Mouse (Mus musculus): ENCODE measurements around the gene Naxe.

Gene Naxe

DNA sequence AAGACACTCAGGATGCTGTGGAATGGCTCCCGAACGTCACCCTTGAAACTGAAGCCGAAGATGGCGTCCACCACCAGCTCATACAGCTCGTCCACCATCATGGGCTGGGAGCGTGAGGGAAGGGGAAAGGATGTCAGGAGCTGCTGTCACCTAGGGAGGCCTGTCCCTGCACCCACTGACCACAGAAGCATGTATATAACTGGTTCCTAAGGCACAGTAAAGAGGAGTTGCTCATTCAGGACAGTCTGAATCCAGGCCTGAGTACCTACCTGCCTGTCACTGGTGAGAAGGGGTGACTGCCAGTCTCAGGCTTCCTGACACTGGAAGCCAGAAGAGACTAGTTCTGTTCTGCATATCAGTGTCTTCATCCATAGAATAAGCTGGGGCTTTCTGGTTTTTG lies 1.3 kb downstream of the Naxe start:
- DNase-seq (ENCODE audit: low read depth, low spot score) = no peak

DNA sequence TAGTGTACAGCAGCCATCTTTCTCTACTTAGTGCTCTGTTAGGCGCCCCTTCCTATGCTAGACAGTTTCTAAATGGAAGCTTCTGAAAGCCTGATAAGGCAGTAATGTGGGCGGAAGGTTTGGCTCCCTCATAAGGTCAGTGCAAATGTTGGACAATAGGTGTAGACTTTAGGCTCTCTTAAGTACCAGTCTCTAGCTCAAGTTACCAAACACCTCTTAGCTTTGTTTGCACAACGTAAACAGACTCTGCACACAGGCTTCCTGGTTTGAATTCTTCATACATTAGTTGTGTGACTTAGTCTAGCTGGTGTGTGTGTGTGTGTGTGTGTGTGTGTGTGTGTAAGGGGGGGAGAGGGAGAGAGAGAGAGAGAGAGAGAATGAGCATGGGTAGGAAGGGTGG lies 8.8 kb downstream of the Naxe start:
- DNase-seq (ENCODE audit: low read depth, low spot score) = no peak

DNA sequence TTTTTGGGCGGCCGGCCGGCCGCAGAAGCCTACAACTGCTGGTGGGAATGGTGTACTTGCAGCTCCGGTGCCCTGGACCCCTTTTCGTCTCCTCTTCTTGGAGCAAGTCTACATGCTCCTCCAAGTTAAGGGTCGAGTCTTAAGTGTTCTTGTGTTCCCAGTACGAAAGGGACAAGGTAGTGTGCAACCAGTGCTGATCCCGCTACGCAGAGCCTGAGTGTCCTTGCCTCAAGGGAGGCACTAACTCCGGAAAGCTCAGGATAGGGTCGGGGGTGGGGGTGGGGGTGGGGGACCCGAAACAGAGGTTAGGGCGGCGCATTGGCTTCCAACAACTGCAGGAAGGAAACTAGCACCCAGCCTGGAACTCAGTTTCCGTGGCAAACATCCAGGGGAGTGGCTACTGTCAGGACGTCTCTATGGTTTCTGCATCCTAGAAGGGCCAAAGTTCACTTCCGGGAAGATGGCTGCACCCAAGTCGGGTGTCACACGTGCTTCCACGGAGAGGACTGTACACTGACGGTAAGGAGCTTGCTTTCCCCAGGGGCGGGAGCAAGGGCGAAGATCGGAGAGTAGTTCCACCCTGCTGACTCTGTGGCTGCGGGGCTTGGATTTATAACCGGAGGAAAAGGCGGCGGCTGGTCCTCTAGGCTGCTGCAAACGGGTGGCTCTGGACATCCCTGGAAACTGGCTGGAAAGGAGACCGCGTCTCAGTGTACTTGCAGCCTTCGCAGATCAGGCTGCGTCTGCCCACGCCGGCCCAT lies 15.5 kb downstream of the Naxe start, which contains the start of gene Gpatch4:
TSS of gene Gpatch4 (plus strand) at position 448 of the 761 bp plus-strand sequence.
- peak; percentile 85 for DNase-seq (ENCODE audit: low read depth, low spot score)

DNA sequence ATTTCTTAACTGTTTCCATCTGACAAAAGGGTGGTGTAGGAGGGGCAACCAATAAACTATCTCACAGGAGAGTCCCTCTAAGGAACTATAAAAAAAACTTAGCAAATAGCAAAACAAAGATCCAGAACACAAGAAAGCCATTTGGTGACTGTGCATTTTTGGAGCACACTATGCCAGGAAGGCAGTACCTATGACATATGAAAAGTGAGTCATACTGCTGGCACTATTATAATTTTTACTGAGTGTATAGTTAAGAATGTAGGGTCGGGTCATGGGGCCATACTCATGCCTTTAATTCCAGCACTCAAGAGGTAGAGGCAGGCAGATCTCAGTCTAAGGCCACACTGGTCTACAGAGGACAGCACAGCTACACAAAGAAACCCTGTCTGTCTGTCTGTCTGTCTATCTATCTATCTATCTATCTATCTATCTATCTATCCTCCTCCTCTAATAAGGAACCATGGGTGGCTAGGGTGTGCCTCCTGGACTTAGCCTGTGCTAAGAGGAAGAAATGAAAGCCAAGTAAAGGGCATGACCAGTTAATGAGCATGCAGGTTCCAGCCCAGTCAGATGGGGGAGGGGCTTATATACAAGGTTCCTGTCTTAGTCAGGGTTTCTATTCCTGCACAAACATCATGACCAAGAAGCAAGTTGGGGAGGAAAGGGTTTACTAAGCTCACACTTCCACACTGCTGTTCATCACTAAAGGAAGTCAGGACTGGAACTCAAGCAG lies 22.6 kb downstream of the Naxe start:
- DNase-seq (ENCODE audit: low read depth, low spot score) = no peak

DNA sequence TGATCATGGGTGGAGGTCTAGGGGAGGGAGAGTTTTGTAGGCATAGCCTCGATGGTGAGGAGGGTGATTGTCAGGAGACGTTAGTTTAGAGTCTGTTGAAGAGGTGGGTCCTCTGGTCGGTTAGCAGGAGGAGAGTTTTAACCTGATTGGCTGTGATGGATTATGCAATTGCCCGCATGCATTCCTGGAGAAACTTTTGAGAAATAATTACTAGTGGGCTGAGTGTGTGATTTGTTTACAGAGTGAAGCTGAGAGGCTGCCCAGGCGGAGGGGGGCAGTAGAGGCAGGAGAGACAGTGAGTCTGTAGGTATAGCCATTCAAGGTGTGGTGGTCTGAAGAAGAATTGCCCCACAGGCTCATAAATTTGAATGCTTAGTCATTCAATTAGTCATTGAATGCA lies 24.8 kb downstream of the Naxe start:
- no peak for DNase-seq (ENCODE audit: low read depth, low spot score)

DNA sequence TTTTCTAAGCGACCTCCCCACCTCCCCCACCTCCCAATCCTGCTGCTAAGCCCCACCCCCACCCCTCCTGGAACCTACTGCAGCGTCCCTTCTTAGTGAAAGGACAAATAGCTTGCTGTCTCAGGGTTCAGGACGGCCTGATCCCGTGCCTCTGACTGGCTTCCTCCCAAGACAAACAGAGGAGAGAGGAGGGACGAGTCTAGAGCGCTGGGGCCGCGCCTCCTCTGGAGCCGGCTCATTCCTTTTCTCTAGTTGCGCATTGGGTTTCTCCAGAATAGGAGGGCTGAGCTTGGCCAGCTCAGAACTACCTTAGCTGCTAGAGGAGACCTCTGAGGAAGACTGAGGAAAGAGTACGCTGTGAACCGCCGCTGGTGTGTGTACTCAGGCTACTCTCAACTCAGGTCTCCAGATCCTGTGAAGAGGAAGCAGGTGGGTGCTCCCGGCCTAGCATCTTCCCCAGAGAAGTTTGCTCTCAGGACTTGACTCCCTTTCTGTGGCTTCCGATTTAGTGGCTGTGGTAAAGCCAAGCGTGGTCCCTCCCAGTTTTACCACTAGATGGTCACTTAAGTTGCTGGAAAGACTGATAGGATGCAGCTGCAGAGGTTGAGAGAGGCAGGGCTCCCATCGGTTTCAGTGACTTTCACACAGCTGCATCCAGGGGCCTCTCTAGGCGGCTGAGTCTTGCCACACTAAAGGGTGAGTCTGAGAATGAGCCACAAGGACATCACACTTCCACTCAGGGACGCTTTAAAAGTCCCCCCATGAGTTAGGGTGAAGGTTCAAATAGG lies 27.5 kb downstream of the Naxe start:
- no peak for DNase-seq (ENCODE audit: low read depth, low spot score)

DNA sequence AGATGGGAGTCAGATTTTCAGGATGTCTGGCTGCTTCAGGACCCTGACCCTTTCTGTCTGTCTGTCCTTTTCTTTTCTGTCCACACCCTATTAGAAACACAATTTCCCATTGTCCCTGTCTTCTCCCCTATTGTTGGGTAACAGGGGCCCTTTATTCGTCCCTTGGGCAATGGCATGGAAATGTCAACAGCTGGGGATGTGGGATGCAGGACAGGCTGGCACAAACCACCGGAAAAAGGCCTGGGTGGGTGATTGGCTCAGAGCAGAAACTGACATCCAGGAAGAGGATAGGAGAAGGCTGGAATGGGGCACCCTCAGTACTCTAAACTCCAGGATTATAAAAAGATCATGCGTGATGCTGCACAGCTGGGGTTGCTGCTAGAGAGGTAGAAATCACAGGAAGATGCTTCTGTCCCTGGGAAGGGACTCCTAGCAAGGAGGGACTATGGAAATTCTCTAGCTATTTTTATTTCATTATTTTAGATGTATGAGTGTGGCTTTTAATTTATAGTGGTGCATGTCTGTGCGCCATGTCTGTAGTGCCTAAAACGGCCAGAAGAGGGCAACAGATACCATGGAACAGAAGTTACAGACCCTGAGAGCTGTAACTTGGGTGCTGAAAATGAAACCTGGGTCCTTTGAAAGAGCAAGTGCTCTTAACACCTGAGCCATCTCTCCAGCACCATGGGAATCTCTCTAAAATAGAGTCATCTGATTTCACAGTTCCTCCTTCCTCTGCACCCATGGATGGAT lies 30.7 kb downstream of the Naxe start, which contains the start of gene Hapln2:
TSS of gene Hapln2 (minus strand) at position 150 of the 753 bp plus-strand sequence.
- no peak for DNase-seq (ENCODE audit: low read depth, low spot score)

- DNase-seq (ENCODE audit: low read depth, low spot score) = no peak
Observed at GRCm38 (mm10) chr3:88026823-88027222, 31.5 kb downstream of the Naxe start.

DNA sequence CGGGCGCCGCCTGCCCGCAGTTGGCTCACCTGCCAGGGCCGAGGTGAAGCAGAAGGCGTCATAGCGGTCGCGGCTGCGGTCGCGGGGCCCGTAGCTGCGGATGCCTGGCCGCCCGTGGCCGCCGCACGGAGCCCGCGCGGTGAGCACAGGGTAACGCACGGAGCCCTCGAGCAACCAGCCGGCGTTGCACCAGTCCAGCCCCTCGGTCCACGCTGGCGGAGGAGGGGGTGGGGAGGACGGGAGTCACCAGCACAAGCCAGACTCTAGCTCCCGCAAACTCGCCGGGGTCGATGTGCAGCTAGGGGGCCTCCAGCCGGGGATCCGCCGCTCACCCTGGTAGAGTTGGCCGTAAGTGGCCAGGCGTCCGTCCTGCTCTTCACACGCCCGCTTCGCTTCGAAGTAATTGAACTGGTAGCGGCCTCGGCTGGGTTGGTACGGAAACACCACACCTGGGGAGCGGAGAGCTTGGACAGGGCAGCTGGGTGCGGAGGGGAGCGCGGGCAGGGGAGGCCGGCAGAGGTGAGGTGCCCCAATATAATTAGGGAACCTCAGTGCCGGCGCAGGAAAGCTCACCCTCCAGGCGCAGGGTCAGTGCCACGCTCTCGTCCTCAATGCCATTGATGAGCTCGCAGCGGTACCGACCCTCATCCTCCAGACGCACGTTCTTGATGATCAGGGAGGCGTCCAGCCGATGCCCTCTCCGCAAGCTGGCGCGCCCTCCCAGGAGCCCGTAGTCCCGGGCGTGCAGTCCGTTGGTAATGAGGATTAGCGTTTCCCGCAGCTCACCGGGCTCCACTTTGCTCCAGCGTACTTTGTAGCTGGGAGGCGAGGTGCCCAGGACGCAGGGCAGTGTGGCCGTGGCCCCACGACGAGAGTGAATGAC lies 34.9 kb downstream of the Naxe start:
- no peak for DNase-seq (ENCODE audit: low read depth, low spot score)

DNA sequence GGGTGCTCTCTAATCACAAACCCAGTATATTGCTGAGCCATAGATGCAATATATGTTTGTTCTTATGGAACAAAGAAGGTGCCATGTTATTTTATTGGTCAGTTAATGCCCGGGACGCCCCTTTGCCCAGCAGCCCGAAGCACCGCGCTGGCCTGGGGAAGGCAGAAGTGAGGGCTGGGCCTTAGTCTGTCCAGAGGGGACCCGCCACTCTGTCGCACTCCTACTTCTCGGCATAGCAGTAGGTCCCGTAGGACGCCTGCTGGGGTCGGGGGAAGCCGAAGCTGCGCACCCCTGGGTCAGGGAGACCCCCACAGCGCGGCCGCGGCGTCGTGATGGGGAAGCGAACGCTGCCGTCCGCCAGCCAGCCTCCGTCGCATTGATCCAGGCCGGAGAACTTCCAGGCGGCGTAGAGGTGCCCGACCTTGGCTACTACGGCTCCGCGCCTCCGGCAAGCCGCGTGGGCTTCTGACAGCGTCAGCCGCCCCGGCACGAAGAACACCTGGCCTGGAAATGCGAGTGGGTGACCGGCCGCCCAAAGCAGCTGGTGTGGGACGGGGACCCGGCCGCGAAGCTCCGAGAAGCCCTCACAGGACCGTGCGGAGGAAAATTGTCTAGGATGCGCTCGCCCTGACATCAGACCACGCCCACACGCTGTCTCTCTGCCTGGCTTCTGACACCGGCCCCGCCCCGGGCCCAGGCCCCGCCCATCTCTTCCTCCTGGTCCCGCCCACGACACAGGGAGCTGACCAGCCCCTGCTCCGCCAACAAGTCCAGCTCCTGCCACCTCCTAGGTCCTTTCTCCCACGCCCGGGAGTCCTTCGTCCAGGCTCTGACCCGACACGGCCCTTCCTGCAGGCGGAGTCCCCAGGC lies 35.7 kb downstream of the Naxe start:
- peak; percentile 64 for DNase-seq (ENCODE audit: low read depth, low spot score)

DNA sequence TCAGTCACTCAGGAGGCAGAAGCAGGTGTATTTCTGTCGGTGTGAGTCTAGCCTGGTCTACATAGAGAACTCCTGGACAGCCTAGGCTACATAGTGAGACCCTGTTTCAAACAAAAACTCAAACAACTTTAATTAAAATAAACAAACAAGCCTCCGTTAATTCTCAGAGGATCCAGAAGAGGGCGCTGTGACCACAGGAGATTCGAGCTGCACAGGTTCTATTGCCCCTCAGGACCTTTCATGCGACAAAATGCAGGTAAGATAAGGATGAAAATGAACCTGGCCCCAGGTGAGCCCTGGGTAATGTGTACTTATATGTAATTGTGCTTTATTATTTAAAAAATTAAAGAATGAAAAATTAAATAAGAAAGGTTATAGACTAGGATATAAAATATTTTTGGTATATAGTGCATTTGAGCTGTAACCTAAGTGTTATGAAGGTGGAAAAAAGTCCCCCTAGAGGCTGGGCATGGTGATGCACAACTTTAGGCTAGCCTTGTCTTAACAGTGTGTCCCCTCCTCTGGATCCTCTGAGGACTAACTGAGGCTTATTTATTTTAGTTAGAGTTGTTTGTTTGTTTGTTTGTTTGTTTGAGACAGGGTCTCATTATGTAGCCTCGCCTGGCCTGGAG lies 47.5 kb downstream of the Naxe start:
- no peak for DNase-seq (ENCODE audit: low read depth, low spot score)

Data from retina, adult 2 months (tissue).